Mouse (Mus musculus) T-helper 2 cell (primary cell): ENCODE measurements around the gene Cdyl.

Experiments
- in situ Hi-C: fragments of 300-600 bp; cut with MboI, MseI; formaldehyde crosslinking; loops from one replicate; pipeline ENCODE4 v1.15.1; 2025; ENCODE audit warnings: high pct_unique_total_duplicates

The Cdyl gene

GRCm38 (mm10) chr13:35756393-35757338 lies 97.0 kb downstream of the Cdyl start:
- in situ Hi-C loops, result no loop called here

- in situ Hi-C loops, result loop anchor here (10.0 kb wide), 1 partner anchor 396 kb away; no protein-coding TSS in a partner anchor
Measured at GRCm38 (mm10) chr13:35760372-35760771, 100.7 kb downstream of the Cdyl start.

GRCm38 (mm10) chr13:35764559-35764958 lies 104.9 kb downstream of the Cdyl start:
- in situ Hi-C loops, result loop anchor here (10.0 kb wide), 1 partner anchor 400 kb away; no protein-coding TSS in a partner anchor

- in situ Hi-C loops, result loop anchor here (10.0 kb wide), 1 partner anchor 401 kb away; no protein-coding TSS in a partner anchor
Measured at GRCm38 (mm10) chr13:35765817-35766216, 106.2 kb downstream of the Cdyl start.

- in situ Hi-C loops, result loop anchor here (10.0 kb wide), 1 partner anchor 405 kb away; no protein-coding TSS in a partner anchor
Measured at GRCm38 (mm10) chr13:35769673-35770072, 110.0 kb downstream of the Cdyl start.

- in situ Hi-C loops, result no loop called here
Measured at GRCm38 (mm10) chr13:35770421-35770820, 110.8 kb downstream of the Cdyl start.

- in situ Hi-C loops, result no loop called here
Measured at GRCm38 (mm10) chr13:35771968-35772382, 112.3 kb downstream of the Cdyl start.

- in situ Hi-C loops, result no loop called here
Measured at GRCm38 (mm10) chr13:35773763-35774162, 114.1 kb downstream of the Cdyl start.

- in situ Hi-C loops, result no loop called here
Measured at GRCm38 (mm10) chr13:35776123-35776522, 116.5 kb downstream of the Cdyl start.

GRCm38 (mm10) chr13:35780714-35781113 lies 121.1 kb downstream of the Cdyl start:
- in situ Hi-C loops, result no loop called here

GRCm38 (mm10) chr13:35781755-35782154 lies 122.1 kb downstream of the Cdyl start:
- in situ Hi-C loops, result no loop called here

GRCm38 (mm10) chr13:35782949-35783348 lies 123.3 kb downstream of the Cdyl start:
- in situ Hi-C loops, result no loop called here

GRCm38 (mm10) chr13:35783576-35783975 lies 123.9 kb downstream of the Cdyl start:
- in situ Hi-C loops, result no loop called here

- in situ Hi-C loops, result no loop called here
Measured at GRCm38 (mm10) chr13:35784281-35784680, 124.6 kb downstream of the Cdyl start.

GRCm38 (mm10) chr13:35785330-35785939 lies 125.8 kb downstream of the Cdyl start:
- in situ Hi-C loops, result no loop called here

GRCm38 (mm10) chr13:35786726-35787399 lies 127.2 kb downstream of the Cdyl start:
- in situ Hi-C loops, result no loop called here

- in situ Hi-C loops, result no loop called here
Measured at GRCm38 (mm10) chr13:35789577-35789976, 129.9 kb downstream of the Cdyl start.

GRCm38 (mm10) chr13:35790431-35790830 lies 130.8 kb downstream of the Cdyl start:
- in situ Hi-C loops, result no loop called here

GRCm38 (mm10) chr13:35794309-35794708 lies 134.7 kb downstream of the Cdyl start:
- in situ Hi-C loops, result no loop called here

GRCm38 (mm10) chr13:35794774-35795173 lies 135.1 kb downstream of the Cdyl start:
- in situ Hi-C loops, result no loop called here

GRCm38 (mm10) chr13:35795887-35796286 lies 136.3 kb downstream of the Cdyl start:
- in situ Hi-C loops, result no loop called here

GRCm38 (mm10) chr13:35796352-35796751 lies 136.7 kb downstream of the Cdyl start:
- in situ Hi-C loops, result no loop called here
